Mouse (Mus musculus): ENCODE measurements around the gene Mymx. TPM values are rescaled to one million over a fixed set of nuclear protein-coding genes. Genes with fewer than 3 reads are reported as not detected.

Mymx gene
- polyA plus RNA-seq, 1 experiment from 2014 or later: not detected

GRCm38 (mm10) chr17:45606992-45607879, 5.3 kb upstream of the Mymx start:
- H3K27me3 ChIP-seq: peaks cover 2% of the 10 kb centered on the region
- no peak overlapping the region for H3K4me2 ChIP-seq (replicated peaks)
- H3K4me3 ChIP-seq: no peak overlapping the region
- H3K4me1 ChIP-seq: peaks cover 9% of the 10 kb centered on the region; the same call in 1 of the 2 replicates
- no peak for ATAC-seq (ENCODE audit: low FRiP score, low read depth)
- no peaks in the 10 kb centered on the region for H3K9me3 ChIP-seq
- no peak overlapping the region for H3K9ac ChIP-seq (replicated peaks)
- WGBS: 85% methylated on average over 15 of the region's 15 CpGs
- H3K36me3 ChIP-seq: no peaks in the 10 kb centered on the region
- no peak overlapping the region for H3K27ac ChIP-seq (replicated peaks)

DNA sequence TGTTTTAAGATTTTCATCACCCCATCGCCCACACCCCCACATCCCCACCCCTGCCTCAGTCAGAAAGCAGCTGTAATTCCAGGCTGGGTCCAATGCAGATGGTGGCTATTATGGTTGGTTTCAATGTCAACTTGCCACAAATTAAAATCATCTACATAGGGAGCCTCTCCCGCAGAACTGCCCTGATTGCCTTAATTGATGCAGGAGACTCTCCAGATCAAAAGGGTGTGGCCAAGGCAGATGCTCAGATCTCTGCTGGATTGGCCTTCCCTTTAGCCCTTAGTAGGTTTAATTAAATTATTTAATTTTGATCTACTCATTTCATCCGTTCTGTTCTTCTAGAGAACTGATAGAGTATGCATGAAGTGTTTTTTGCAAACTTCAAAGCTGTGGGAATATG, 1.1 kb upstream of the Mymx start:
- H3K27ac ChIP-seq (replicated peaks): no peak overlapping the region
- no peak overlapping the region for H3K4me3 ChIP-seq
- no peak overlapping the region for H3K4me2 ChIP-seq (replicated peaks)
- H3K9me3 ChIP-seq: no peaks in the 10 kb centered on the region
- H3K27me3 ChIP-seq: peaks cover 33% of the 10 kb centered on the region
- peaks cover 21% of the 10 kb centered on the region for H3K4me1 ChIP-seq
- WGBS: 76% methylated on average over 3 of the region's 3 CpGs
- ATAC-seq (ENCODE audit: low FRiP score, low read depth): no peak
- H3K9ac ChIP-seq (replicated peaks): no peak overlapping the region
- H3K36me3 ChIP-seq: no peaks in the 10 kb centered on the region

DNA sequence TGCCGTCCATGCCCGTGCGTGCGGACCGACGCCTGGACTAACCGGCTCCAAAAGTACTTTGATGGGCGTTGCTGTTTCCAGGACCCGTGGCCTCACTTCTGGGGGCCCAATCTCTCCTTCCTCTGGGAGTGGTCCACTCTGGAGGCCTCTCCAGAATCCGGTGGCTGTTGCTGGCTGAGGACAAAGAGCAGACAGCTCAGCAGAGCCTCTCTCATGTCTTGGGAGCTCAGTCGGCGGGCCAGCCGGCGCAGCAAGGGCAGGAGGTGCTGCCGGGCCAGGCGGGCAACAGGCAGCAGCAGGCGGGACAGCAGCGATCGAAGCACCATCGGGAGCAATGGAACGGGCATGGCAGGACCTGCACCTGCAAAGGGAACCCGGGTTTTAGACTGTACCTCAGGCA, 577 bp downstream of the Mymx start:
- Histone ChIP-seq H3K27me3 (peaks cover 43% of the 10 kb centered on the region), H3K27ac (replicated peaks) (no peak overlapping the region), H3K9ac (replicated peaks) (0 out of 2 replicates have a peak overlapping the region, but pooled peaks have one; percentile 24), H3K4me1 (peaks cover 30% of the 10 kb centered on the region), H3K36me3 (no peaks in the 10 kb centered on the region), H3K4me3 (no peak overlapping the region), H3K9me3 (no peaks in the 10 kb centered on the region), H3K4me2 (replicated peaks) (0 out of 2 replicates have a peak overlapping the region, but pooled peaks have one; percentile 0)
- 14% methylated on average over 22 of the region's 22 CpGs for WGBS
- ATAC-seq (ENCODE audit: low FRiP score, low read depth): no peak

DNA sequence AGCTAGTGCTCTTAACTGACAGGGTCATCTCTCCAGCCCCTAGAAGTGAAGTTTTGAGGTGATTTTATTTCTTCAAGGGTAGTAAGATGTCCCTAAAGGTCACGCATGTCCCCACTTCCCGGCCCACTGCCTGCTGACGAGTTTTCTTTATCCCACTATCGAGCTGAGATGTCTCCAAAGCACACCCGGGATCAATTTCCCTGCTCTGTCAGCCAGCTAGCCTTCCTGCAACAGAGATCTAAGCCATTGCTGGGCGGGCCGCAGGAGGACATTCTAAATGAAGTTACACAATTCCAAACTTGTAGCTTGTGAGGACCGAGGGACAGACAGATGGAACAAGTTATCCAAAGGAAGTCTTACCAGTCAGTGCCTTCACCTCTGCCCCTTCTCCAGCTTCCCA, 1.6 kb downstream of the Mymx start:
- no peaks in the 10 kb centered on the region for H3K36me3 ChIP-seq
- H3K27ac ChIP-seq (replicated peaks): no peak overlapping the region
- peaks cover 53% of the 10 kb centered on the region for H3K27me3 ChIP-seq

DNA sequence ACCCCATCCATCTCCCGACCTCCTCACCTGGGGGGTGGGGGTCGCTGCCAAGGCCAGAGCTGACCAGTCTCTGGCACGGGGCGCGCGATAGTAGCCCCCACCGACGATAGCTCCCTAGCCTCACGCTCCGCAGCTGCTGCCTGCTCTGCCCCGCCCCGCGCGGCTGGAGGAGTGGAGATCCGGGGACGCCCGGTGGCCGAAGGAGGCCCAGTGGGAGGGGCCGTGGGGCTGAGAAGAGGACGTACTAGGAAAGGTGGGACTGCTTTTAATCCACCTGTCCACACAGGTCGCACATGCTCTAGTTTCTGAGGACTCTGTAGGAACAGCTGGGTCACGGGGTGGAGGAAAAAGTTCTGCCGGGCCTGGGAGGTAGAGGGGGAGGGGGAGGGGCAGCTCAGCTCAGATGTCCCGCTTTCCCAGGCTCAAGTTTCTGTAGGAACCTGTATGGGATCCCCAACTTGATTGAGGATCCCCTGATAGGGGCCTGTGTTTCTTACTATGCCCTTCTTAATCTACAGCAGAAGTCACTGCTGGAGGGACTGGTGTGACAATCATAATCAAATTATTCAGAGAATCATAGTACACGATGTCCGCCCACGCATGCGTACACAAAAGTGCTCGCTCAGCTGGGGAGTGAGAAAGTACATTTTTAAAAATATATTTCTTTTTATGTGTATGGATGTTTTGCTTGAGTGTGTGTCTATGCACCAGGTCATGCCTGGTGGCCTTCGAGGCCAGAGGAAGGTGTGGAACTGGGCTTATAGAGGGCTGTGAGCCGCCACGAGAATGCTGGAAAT, 2.3 kb downstream of the Mymx start, which contains the start of gene Slc29a1:
Gene Slc29a1, minus strand, starts transcription at position 161 of the 797 bp plus-strand sequence.
- Histone ChIP-seq H3K4me2 (replicated peaks) (peak within 1 kb of the TSS; percentile 64), H3K4me1 (peaks cover 47% of the 10 kb centered on the region), H3K9me3 (no peaks in the 10 kb centered on the region), H3K36me3 (no peaks in the 10 kb centered on the region), H3K27ac (replicated peaks) (no peak within 1 kb of the TSS), H3K4me3 (peak within 1 kb of the TSS; percentile 32), H3K27me3 (peaks cover 59% of the 10 kb centered on the region), H3K9ac (replicated peaks) (peak within 1 kb of the TSS; percentile 53)
- ATAC-seq (ENCODE audit: low FRiP score, low read depth): peak; percentile 38; the same call in 1 of the 2 replicates
- 13% methylated on average over 32 of the region's 32 CpGs for WGBS

More for the DNA sequence above, 1.6 kb downstream of the Mymx start:
- no peak overlapping the region for H3K4me3 ChIP-seq
- no peaks in the 10 kb centered on the region for H3K9me3 ChIP-seq
- H3K4me1 ChIP-seq: peaks cover 41% of the 10 kb centered on the region
- H3K4me2 ChIP-seq (replicated peaks): 0 out of 2 replicates have a peak overlapping the region, but pooled peaks have one; percentile 64
- 56% methylated on average over 8 of the region's 8 CpGs for WGBS
- H3K9ac ChIP-seq (replicated peaks): no peak overlapping the region
- ATAC-seq (ENCODE audit: low FRiP score, low read depth): no peak

- WGBS: 53% methylated on average over 3 of the region's 3 CpGs
- no peaks in the 10 kb centered on the region for H3K36me3 ChIP-seq
- H3K27ac ChIP-seq (replicated peaks): no peak overlapping the region
- peak overlapping the region; percentile 64 for H3K4me2 ChIP-seq (replicated peaks)
- H3K9me3 ChIP-seq: no peaks in the 10 kb centered on the region
- ATAC-seq (ENCODE audit: low FRiP score, low read depth): no peak
- peaks cover 67% of the 10 kb centered on the region for H3K27me3 ChIP-seq
- H3K4me3 ChIP-seq: peak overlapping the region; percentile 32; the same call in 1 of the 2 replicates
- H3K4me1 ChIP-seq: peaks cover 52% of the 10 kb centered on the region
- H3K9ac ChIP-seq (replicated peaks): no peak overlapping the region; the same call in 1 of the 2 replicates
These were observed 3.0 kb downstream of the Mymx start for GRCm38 (mm10) chr17:45598891-45599290.

GRCm38 (mm10) chr17:45598376-45598775, 3.5 kb downstream of the Mymx start:
- H3K27me3 ChIP-seq: peaks cover 72% of the 10 kb centered on the region
- ATAC-seq (ENCODE audit: low FRiP score, low read depth): no peak
- H3K4me2 ChIP-seq (replicated peaks): no peak overlapping the region
- H3K4me1 ChIP-seq: peaks cover 56% of the 10 kb centered on the region
- H3K9ac ChIP-seq (replicated peaks): no peak overlapping the region
- 91% methylated on average over 2 of the region's 2 CpGs for WGBS
- H3K9me3 ChIP-seq: no peaks in the 10 kb centered on the region
- H3K36me3 ChIP-seq: no peaks in the 10 kb centered on the region
- H3K4me3 ChIP-seq: no peak overlapping the region
- H3K27ac ChIP-seq (replicated peaks): no peak overlapping the region

- peaks cover 78% of the 10 kb centered on the region for H3K27me3 ChIP-seq
- no peak overlapping the region for H3K4me2 ChIP-seq (replicated peaks)
- H3K9me3 ChIP-seq: no peaks in the 10 kb centered on the region
- H3K27ac ChIP-seq (replicated peaks): no peak overlapping the region
- peaks cover 61% of the 10 kb centered on the region for H3K4me1 ChIP-seq
- 45% methylated on average over 3 of the region's 3 CpGs for WGBS
- H3K4me3 ChIP-seq: no peak overlapping the region
- ATAC-seq (ENCODE audit: low FRiP score, low read depth): no peak
- no peaks in the 10 kb centered on the region for H3K36me3 ChIP-seq
- H3K9ac ChIP-seq (replicated peaks): no peak overlapping the region
These were observed 4.1 kb downstream of the Mymx start for GRCm38 (mm10) chr17:45597787-45598186.

DNA sequence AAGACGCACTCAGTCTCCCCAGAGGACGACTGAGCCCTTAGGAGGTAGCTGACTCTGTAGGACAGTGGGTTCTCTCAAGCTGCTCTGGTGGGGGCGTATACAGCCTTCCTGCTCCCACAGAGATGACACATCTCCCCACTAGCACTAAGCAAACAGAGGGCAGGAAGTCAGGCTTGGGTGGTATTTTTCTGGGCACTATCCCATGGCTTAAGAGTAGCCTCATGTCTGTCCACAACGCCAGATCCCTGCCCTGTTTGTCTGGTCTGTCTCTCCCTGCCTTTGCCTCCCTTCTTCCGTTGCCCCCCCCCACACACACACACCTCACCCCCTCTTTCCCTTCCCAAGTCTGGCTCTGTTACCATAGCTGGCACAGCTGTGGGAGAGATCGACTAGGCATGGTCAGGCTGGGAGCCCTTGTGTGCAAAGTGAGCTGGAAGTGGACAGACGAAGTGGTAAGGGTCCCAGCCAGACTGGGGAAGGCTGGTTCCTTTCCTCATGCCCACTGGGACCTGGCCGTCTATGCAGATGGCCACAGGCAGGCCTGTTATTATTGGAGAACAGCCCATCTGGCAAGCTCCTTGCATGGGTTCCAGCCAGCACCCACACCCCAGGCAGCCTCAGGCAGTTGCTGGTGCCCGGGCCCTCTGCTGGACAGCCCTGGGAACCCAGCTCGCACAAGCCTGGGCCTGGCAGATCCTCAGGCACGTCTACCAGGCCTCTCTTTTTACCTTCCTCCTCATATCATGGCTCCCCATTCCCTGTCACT, 5.1 kb downstream of the Mymx start:
- H3K4me1 ChIP-seq: peaks cover 66% of the 10 kb centered on the region
- H3K4me2 ChIP-seq (replicated peaks): no peak overlapping the region
- ATAC-seq (ENCODE audit: low FRiP score, low read depth): 0 out of 2 replicates have a peak, but pooled peaks have one; percentile 25
- 22% methylated on average over 11 of the region's 11 CpGs for WGBS
- H3K4me3 ChIP-seq: no peak overlapping the region
- no peaks in the 10 kb centered on the region for H3K9me3 ChIP-seq
- peaks cover 81% of the 10 kb centered on the region for H3K27me3 ChIP-seq
- peak overlapping the region; percentile 54 for H3K27ac ChIP-seq (replicated peaks)
- H3K9ac ChIP-seq (replicated peaks): no peak overlapping the region
- no peaks in the 10 kb centered on the region for H3K36me3 ChIP-seq

DNA sequence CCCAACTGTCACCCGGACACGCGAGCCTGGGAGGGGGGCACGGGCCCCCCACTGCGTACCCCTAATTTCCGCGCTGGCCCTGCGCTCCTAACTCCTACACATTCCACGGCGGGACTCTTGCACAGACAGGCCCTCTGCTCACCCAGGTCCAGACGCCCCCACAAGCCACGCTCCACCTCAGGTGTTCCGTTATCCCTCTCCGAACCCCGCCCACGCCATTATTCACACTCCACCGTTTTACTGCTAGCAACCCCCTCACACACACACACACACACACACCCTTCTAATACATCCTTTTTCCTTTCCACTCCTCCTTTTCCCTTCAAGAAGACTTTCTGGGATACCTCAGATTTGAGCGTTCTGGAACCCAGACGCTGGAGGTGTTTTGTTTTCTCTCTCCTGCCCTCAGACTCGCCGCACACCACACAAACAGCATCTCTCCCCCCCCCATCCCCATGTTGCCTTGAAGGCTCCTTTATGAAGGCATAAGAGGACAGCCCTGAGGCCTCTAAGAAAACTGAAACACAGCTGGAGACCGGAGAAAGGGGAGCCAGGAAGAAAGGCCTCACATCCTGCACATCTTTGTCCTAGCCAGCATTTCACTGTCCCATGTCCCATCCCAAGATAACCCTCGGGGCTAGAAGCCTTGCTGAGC, 6.0 kb downstream of the Mymx start:
- H3K4me2 ChIP-seq (replicated peaks): peak overlapping the region; percentile 97
- H3K4me1 ChIP-seq: peaks cover 59% of the 10 kb centered on the region
- 4% methylated on average over 23 of the region's 23 CpGs for WGBS
- H3K4me3 ChIP-seq: peak overlapping the region; percentile 51
- peak; percentile 12; the same call in 1 of the 2 replicates for ATAC-seq (ENCODE audit: low FRiP score, low read depth)
- H3K9ac ChIP-seq (replicated peaks): peak overlapping the region; percentile 43
- H3K36me3 ChIP-seq: no peaks in the 10 kb centered on the region
- no peak overlapping the region for H3K27ac ChIP-seq (replicated peaks)
- H3K27me3 ChIP-seq: peaks cover 75% of the 10 kb centered on the region
- no peaks in the 10 kb centered on the region for H3K9me3 ChIP-seq

Data from midbrain, embryonic 12.5 days (tissue).